Mouse (Mus musculus): Measurements from ENCODE around the gene Efemp2. TPM values are rescaled to one million over a fixed set of nuclear protein-coding genes. Genes with fewer than 3 reads are reported as not detected.
A peak's percentile ranks its signal among the peaks of the same experiment; 100 is the strongest.

The Efemp2 gene
- total RNA-seq, 2 experiments from 2014 or later: 11.2 to 16.0 TPM

DNA sequence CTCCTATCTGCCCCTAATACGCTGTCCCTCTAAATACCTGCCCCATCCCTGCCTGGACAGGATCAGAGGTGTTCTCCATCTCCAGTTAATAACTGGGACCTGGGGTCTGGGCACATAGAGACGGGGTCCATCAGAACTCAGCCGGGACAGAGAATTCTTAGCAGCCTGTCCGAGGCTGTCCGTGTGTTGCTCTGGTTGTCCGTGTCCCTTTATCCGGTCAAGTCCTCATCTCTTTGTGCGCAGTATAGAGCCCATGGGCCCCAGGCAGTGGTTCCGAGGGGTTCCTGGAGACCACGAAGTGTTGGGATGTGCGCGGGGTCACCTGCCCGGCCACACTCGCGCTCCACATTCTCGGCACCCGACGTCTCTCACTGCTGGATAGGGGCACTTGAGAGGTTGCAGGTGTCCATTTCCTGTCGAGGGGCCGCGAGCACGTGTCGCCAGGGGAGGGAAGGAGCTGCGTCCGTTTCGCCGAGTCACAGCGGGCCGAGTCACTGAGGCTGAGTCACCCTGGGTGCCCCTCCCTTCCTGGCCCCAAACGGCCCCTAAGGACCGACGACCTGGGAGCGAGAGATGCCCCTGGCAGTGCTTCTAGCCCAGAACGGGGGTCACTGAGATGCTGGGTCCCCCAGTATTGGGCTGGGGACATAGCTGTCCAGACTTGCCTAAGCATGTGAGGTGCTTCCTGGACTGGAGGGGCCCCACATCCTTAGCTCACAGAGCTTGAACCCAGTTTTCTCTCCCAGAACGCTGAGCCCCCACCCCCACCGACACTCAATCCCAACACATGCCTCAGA, 25.2 kb upstream of the Efemp2 start:
- intact Hi-C loops (cut with DNase I): no loop called here
- no peak for DNase-seq (ENCODE audit: low spot score in 2 of 2)

DNA sequence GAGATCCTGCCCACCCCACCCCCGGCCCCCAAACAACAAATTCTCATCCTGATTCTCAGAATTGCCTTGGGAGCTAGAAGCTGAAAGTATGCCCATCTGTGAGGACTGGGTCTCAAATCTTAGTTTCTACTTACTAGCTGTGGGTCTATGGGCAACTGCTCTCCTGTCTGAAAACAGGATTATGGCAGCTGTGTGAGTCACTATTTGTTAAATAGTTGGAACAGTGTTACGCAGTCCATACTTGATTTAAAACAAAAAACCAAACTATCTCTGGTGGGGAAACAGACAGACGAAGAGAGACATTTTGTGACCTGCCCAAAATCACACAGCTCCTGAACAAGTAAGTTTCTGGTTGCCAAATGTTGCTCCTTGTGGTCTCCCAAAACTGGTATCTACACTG, 24.1 kb upstream of the Efemp2 start:
- no peak for DNase-seq (ENCODE audit: low spot score in 2 of 2)
- intact Hi-C loops (cut with DNase I): no loop called here

DNA sequence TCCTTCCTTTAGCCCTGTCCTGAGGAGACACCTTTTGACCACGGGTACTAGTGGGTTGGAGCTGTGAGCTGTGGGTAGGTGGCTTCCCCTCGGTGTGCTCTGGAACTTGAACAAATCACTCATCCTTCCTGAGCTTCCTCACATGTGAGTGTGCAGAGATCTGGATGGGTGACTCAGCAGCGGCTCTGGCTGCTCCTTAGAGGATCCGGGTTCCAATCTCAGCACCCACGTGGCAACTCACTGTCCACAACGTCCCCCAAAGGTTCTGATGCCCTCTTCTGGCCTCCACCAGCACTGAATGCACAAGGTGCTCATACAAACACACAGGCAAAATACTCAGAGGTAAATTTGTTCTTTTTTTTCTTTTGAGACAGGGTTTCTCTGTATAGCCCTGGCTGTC, 22.0 kb upstream of the Efemp2 start:
- DNase-seq (ENCODE audit: low spot score in 2 of 2): no peak
- intact Hi-C loops (cut with DNase I): no loop called here

DNA sequence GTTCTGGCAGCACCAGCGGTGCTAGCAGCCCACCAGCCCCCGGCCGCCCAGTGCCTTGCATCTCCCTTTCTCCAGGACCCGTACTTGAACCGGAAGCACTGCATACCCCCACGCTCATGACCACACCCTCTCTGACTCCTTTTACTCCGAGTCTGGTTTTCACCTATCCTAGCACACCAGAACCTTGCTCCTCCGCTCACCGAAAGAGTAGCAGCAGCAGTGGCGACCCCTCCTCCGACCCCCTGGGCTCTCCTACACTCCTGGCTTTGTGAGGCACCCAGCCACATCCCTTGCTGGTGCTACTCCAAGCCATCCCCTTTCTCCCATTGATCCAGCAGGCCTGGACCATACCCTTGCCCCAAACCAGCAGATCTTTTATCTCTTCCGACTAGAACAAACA, 18.7 kb upstream of the Efemp2 start:
- no peak for DNase-seq (ENCODE audit: low spot score in 2 of 2)
- intact Hi-C loops (cut with DNase I): no loop called here

DNA sequence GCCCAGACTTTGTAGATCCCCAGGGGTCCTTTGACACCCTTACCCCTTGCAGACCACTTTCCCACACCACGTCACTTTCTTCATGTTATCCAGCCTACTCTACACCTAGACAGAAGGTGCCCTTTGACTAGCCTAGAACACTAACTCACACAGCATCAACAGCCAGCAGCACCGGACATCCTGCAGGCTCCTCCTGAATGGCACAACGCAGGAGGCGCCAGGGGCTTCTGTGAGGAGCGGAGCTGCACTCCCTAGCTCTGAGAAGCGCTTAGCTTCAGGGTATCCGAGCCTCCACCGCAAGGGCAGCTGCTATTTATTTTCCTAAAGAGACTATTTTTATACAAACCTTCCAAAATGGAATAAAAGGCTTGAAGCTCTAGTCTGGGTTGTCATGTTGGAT, 18.2 kb upstream of the Efemp2 start:
- no peak for DNase-seq (ENCODE audit: low spot score in 2 of 2)
- intact Hi-C loops (cut with DNase I): no loop called here

DNA sequence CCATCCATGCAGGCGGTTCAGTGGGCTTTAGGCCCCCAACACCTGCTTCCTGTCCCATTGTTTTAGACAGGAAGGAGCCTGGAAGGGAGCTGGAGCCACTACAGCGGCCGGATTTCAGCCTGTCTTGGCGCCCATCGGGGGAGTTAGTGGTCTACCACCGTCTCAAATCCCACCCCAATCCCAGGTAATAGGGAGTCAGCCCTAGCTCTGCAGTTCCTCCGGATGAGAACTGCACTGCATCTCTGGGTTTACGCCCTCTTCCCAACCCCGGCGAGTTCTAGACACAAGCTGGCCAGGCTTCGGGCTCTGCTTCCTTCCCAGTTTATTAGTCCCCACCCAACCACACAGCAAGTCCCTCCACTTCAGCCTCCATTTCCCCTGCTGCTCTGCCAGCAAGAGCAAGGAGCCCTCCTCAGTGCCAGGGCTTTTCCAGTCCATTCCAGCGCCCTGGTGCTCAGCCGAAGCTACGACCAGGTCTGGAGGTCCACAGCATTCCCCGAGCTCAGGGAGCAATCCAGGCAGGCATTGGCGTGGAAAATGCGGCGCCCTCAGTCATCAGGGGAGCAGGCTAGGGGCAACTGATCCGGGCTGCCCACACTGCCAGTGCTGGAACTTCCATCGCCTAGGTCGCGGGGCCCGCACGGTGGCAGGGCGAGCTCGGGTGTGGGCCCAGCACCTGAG, 17.4 kb upstream of the Efemp2 start:
- intact Hi-C loops (cut with DNase I): loop anchor here (2.0 kb wide), 2 partner anchors 32 kb away; partner anchors contain the start of genes AI837181, Drap1 and Mus81
- no peak for DNase-seq (ENCODE audit: low spot score in 2 of 2)

DNA sequence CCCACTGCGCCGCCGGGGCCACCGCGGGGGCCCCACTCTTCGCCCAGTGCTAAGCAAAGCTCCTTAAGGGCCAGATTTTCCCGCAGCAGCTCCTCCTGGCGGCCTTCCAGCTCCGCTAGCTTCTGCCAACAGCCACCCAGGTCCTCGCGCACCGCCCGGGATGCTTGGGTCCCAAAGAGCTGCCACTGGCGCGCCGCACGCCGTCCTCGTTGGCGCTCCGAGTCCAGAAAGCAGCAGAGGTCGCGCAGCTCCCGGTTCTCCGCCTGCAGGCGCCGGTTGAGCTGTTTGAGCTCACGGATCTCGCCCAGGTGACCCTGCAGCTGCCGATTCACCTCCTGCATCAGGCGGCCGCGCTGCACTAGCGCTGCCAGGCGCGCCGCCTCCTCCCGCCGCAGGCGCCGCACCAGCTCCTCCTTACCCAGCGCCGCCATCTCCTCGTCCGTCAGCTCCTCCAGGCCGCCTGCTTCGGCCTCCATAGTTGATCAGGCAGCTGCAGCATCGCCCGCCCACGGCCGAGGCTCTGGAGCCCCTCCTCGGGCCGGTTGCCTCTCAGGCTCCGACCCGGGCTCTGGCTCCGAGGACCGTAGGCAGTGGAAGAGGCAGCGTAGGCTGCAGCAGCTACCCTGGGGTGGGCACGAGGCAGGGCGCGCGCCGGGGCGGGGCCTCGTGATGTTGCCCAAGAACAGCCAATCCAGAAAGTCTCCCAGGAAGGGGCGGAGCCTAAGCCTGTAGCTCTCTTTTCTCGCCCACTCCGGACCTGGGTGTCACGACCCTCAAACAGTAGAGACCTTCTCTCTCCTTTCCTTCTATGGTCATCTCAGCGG, 16.6 kb upstream of the Efemp2 start:
- peak; percentile 96 for DNase-seq (ENCODE audit: low spot score in 2 of 2)
- intact Hi-C loops (cut with DNase I): loop anchor here (2.0 kb wide), 2 partner anchors 32 kb away; partner anchors contain the start of genes AI837181, Drap1 and Mus81

DNA sequence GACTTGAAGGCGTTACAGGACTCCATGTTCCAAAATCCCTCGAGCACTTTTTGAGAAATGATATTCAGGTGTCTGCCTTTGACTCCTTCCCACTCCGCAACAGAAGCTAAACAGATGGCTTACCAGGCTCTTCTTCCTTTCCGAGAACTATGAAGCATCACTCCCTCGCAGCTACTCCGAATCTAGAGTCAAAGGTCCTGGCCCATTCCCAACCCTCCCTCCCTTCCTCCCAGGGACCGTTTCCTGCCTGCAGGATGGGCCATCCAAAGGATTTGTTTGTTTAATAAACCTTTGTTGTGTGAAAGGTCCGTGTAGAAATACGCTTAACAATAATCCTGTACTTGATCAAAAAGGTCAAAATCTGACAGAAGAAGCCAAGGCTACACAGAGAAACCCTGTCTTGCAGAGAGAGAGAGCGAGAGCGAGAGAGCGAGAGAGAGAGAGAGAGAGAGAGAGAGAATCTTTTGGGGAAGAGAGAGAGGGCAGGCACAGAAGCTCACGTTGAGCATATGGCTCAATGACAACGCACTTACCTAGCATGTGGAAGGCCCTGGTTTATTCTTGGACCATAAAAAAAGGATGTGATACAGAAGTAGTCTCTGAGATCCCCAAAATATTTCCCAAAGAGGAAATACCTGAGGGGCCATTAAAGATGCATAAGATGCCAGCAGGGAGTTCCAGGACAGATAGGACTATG, 15.9 kb upstream of the Efemp2 start, which contains the start of gene Ccdc85b:
Gene Ccdc85b, minus strand, starts transcription at position 149 of the 697 bp plus-strand sequence.
- no peak for DNase-seq (ENCODE audit: low spot score in 2 of 2)
- intact Hi-C loops (cut with DNase I): loop anchor here (2.0 kb wide), 2 partner anchors 31 to 33 kb away; partner anchors contain the start of genes AI837181, Drap1 and Mus81

DNA sequence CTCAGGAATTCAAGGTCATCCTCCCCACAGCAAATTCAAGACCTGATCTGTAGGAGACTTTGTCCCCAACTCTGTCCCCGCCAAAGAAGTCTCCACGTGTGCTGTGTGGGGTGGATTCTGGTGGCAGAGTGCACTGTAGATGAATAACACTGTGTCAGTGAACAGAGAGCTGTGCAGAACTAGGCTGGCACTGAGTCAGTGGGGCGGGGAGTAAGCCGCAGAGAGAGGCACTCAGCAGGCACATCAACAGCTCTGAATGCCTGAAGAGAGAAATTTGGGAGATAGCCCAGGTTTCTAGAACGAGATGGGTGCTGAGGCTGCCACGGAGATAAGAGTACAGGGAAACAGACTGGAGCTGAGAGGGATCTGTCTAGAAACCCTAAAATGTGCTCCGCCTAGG, 14.7 kb upstream of the Efemp2 start:
- intact Hi-C loops (cut with DNase I): no loop called here
- DNase-seq (ENCODE audit: low spot score in 2 of 2): peak in 1 of 2 experiments; percentile 53

DNA sequence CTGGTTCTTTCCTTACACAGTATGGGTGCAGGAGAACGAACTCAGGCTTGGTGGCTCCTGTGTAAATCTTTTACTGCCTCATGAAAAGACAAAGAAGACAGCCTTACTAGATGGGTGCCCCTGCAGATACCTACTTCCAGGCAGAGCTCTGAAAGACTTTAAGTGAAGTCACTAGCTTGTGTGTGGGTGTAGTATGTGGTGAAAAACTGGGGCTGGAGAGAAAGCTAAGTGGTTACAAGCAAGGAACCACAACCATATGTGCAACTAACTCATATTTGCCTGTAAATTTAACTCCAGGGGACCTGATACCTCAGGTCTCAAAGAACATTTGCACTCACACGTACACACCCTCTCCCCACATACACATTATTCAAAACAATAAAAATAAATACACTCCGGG, 13.9 kb upstream of the Efemp2 start:
- DNase-seq (ENCODE audit: low spot score in 2 of 2): no peak
- intact Hi-C loops (cut with DNase I): loop anchor here (1.0 kb wide), 1 partner anchor 30 kb away; the partner anchor contains the start of gene Cfl1

DNA sequence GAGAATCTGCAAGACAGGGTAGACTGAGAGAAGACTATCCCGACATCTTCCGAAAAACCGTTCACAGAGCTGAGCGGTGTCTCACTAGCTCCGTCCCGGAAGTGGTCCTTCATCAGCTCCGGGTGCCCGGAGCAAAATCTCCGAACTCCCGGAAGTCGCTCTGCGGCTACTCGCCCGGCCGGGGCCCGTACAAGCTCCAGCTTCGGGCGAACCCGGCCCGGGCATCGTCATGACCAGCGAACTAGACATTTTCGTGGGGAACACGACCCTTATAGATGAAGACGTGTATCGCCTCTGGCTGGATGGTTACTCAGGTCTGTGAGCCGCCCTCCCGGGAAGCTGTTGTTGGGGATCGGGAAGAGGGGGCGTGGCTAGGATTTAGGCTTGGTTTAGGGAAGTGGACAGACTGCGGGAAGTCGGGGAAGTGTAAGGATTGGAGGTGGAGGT, 13.3 kb upstream of the Efemp2 start, which contains the start of gene Fibp:
Gene Fibp, plus strand, starts transcription at position 151 of the 447 bp plus-strand sequence.
- intact Hi-C loops (cut with DNase I): loop anchor here (1.0 kb wide), 1 partner anchor 30 kb away; the partner anchor contains the start of gene Cfl1
- DNase-seq (ENCODE audit: low spot score in 2 of 2): peak; percentile 88 to 89

DNA sequence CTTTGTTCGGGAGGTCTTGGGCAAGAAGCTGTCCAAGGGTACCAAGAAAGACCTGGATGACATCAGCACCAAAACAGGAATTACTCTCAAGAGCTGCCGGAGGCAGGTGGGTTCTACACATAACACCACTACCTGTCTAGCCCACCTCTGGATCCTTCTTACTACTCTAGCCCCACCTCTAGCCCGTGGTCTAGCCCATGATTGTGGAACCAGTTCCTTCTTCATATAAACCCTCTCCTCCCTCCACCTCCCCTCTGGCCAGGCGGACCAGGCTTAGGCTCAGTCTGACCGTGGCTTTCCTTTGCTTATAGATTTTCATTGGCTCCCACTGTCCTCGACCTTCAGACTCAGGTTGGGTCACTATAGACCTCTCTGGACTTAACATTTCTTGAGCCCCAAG, 12.3 kb upstream of the Efemp2 start:
- intact Hi-C loops (cut with DNase I): no loop called here
- no peak for DNase-seq (ENCODE audit: low spot score in 2 of 2)

DNA sequence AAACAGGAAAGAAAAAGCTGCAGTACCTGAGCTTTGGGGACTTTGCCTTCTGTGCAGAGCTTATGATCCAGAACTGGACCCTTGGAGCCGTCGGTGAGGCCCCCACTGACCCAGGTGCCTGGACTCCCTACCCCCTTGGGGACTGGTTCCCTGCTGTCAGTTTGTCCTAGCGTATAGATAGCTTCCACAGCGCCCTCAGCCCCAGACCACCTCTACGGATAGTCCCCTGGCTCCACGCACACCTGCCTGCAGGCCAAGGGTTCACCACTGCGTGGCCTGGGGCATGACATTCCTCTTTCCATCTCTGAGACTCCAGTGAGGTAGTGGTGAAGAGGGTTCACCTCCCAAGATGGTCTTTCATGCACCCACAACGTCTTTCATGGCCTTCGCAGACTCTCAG, 10.5 kb upstream of the Efemp2 start:
- peak in 1 of 2 experiments; percentile 2 for DNase-seq (ENCODE audit: low spot score in 2 of 2)
- intact Hi-C loops (cut with DNase I): loop anchor here (1.0 kb wide), 1 partner anchor 25 kb away; the partner anchor contains the start of gene Mus81

DNA sequence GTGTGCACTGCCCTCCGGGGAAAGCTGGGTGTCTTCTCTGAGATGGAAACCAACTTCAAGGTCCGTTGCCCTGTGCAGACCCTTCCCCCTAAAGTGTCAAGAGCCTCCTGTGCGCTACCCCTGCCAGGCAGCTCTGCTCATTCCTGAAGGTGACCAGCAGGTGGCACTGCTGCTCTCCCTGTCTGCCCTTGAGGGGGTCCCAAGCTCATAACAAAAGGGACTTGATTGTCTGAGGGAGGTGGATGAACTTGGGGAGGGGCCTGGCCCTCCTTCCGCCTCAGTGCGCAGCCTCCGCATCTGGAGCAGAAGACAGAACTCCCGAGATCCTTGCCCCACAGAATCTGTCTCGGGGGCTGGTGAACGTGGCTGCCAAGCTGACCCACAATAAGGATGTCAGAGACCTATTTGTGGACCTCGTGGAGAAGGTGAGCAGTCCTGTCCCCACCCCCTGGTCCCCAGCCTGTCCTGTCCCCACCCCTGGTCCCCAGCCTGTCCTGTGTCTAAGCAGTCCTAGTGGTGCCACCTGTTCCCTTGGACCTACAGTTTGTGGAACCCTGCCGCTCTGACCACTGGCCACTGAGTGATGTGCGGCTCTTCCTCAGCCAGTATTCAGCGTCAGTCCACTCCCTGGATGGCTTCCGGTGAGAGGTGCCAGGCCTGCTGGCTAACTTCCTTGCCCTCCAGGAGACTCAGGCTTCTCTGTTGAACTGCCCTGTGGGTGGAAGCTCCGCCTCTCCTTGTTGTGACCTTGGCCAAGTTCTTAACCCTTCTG, 9.8 kb upstream of the Efemp2 start:
- intact Hi-C loops (cut with DNase I): loop anchor here (1.0 kb wide), 1 partner anchor 24 kb away; the partner anchor contains the start of gene Mus81
- no peak for DNase-seq (ENCODE audit: low spot score in 2 of 2)

DNA sequence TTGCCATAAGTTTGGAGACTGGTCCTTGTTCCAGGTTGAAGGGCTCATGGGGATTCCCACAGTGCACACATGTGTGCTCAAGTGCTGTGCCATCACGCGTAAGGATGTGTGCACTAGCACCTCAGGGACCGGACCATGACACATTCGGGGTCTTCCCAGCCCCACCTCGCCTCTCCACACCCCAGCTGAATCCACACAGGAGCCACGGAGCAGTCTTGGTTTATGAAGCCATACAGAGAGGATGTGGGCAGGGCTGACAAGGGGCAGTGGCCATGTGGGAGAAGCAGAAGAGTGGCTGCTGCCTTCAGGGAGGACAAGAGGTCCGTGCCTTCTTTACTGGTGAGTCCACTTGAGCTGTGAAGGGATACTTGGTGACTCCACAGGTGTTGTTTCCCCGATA, 8.7 kb upstream of the Efemp2 start:
- intact Hi-C loops (cut with DNase I): no loop called here
- no peak for DNase-seq (ENCODE audit: low spot score in 2 of 2)

DNA sequence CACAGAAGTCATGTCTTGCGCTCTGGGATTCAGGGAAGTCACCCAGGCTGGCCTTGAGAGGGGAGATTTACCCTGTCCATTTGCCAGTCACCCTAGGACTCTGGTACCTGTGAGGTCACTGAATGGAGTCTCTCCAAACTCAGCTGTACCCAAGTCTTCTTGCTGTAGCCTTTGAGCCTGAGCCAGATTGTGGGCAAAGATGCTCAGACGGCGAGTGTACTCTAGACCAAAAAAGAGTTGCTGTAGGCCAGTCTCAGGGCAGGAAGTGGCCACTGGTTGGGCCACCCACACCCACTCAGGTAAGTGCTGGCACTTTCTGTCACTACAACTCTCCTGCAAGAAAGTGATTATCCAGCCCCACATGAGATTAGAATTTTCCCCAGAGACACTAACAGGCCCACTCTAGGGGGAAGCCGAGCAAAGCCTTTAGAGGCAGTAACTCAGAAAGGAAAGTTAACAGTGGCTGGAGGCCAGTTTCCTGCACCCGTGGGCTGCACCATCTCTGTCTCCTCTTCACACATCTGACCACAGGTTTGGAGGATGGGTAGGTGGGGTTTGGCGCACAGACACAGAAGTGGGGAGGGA, 6.7 kb upstream of the Efemp2 start:
- DNase-seq (ENCODE audit: low spot score in 2 of 2): no peak
- intact Hi-C loops (cut with DNase I): no loop called here

DNA sequence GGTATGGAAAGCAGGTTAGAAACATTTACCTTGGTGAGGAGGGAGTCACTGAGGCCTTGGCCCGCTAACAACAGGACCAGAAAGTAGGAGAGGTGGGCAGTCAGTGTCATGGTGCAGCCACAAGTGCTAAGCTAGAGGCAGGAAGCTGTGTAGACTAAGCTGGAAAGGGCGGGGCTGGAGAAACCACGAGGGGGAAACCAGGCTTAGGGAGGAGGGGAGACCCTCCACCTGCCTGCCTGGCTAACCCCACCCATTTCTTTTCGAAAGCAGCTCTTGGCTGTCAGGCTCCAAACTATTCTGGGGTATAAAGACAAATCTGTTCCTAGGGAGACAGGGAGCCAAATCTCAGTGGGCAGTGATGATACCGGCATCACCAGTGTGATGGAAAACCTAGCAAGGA, 5.4 kb upstream of the Efemp2 start, which contains the start of gene Ctsw:
Gene Ctsw, minus strand, starts transcription at position 134 of the 400 bp plus-strand sequence.
- no peak for DNase-seq (ENCODE audit: low spot score in 2 of 2)
- intact Hi-C loops (cut with DNase I): no loop called here

DNA sequence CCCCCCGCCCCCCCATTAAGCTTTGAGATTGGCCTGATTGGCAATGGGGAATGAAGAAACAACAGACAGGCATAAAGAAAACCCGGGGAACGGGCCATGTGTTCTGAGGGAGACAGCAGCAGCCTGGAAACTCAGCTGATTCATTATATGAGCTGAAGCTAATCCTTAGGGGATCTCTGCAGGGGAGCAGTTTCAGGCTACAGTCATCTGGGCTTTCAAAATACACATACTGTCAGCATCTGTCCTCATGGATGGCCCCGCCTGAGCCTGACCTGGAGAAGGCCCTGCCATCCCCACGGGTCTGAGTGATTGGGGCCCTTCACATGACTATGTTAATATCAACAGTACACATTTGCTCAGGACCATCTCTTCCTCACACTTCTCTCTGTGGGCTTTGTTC, 1.9 kb upstream of the Efemp2 start:
- no peak for DNase-seq (ENCODE audit: low spot score in 2 of 2)
- intact Hi-C loops (cut with DNase I): no loop called here
